Mouse (Mus musculus) adipose tissue, adult 10 weeks (tissue): Measurements from ENCODE around the gene Utf1. TPM values are rescaled to one million over a fixed set of nuclear protein-coding genes. Genes with fewer than 3 reads are reported as not detected.

ENCODE experiments used
- polyA plus RNA-seq: library from polyadenylated mRNA; stranded (reverse); fragments of 350-450 nt; fragmentation: Illumina TruSeq; extraction: RNeasy Lipid Tissue Mini Kit (QIAGEN cat#74804); gene quantifications from one replicate; pipeline ENCODE4 v1.2.3, GENCODE M21; 2014; ENCODE audit warnings: low read depth, low replicate concordance

Gene Utf1
- not detected for polyA plus RNA-seq

GRCm38 (mm10) chr7:139943674-139944281, at the start of gene Utf1:
Gene Utf1 (plus strand): TSS chr7:139943789.

DNA sequence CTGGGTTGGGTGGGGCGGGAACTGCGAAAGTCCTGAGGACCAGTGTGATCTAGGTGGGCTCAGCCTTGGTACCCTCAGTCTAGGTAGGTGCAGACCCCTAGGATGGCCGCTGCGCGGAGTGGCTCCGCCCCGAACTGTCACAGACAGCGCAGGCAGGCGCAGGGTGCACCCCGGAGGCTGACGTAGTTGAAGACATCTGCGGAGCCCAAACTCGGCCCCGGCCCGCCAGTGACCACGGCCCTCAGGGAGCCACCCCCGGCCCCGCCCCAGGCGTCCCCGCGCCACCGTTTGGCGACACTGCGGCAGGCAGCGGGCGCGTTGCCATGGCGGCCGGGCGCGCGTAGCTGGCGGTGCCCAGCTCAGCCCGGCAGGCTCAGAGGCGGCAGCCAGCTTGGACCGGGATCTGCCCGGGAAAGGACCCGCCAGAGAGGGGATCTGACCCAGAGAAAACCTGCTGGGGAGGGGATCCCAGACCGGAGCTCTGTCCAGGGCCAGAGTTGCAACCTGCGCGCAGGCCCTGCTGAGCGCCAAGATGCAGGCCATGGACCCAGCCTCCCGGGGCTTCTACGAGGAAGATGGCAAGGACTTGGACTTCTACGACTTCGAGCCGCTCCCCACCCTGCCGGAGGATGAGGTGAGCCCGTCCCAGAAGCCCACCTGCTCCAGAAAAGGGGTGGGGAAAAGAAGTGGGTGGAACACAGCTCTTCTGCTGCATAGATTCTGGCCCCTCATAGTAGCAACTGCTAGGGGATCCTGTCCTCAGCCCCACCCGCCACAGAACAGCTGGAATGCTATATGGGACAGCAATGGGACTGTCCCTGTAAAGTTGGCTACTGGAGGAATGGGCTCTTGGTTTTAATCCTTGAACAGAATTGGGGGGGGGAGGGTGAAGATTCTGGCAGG, 48.7 kb upstream of the Utf1 start, which contains the start of gene Kndc1:
Gene Kndc1 (plus strand): TSS at position 42 of the 903 bp plus-strand sequence.

DNA sequence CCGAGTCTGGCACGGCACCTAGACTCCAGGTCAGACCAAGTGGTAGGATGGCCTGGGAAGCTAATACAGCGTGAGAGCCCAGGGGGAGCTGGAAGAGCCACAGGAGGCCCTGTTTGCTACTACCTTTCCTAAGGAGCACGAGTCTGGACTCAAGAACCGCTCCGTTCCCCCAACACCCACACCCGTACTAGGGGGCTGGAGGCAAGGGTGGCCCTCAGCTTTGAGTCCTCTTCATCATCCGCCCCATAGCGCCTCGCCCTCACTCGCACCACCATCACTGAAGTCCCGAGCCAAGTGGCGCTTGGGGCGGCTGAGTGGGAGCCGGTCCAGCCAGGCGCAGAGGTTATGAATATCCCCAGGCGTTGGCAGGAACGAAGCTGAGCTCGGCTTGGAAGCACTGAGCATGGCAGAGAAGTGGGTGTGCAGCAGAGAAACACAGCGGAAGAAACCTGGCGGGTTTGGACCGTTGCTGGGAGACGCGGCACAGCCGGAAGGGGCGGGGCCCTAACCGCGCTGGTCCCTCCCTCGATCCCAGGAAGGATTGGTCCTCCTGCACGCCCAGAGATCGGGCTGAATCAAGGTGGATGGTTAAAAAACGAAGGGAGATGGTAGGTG, 34.8 kb downstream of the Utf1 start, which contains the start of gene 6430531B16Rik:
Gene 6430531B16Rik (minus strand): TSS at position 478 of the 615 bp plus-strand sequence.

GRCm38 (mm10) chr7:139992406-139992805, 48.8 kb downstream of the Utf1 start, which contains the start of gene Adam8:
Gene Adam8 (minus strand): TSS chr7:139992562.

Other genes starting within 250 kb of the Utf1 start
- gene Adgra1, start 109.6 kb upstream of the Utf1 start, polyA plus RNA-seq = 0.35 TPM
- gene Kndc1, start 49.1 kb upstream of the Utf1 start, polyA plus RNA-seq = 2.4 TPM
- 2.7 TPM for gene 6430531B16Rik, start 35.0 kb downstream of the Utf1 start, polyA plus RNA-seq
- gene Adam8, start 48.8 kb downstream of the Utf1 start, polyA plus RNA-seq = 6.7 TPM
- 16.0 TPM for gene Zfp511, start 92.6 kb downstream of the Utf1 start, polyA plus RNA-seq
- 19.4 TPM for gene Tubgcp2, start 92.9 kb downstream of the Utf1 start, polyA plus RNA-seq
- not detected for gene Msx3, start 105.3 kb downstream of the Utf1 start, polyA plus RNA-seq
- gene Caly, start 138.8 kb downstream of the Utf1 start, polyA plus RNA-seq = 0.79 TPM
- not detected for gene Prap1, start 149.6 kb downstream of the Utf1 start, polyA plus RNA-seq
- gene Fuom, start 158.7 kb downstream of the Utf1 start, polyA plus RNA-seq = 20.9 TPM
- gene Paox, start 172.0 kb downstream of the Utf1 start, polyA plus RNA-seq = 14.7 TPM
- gene Echs1, start 172.7 kb downstream of the Utf1 start, polyA plus RNA-seq = 181 TPM
- 26.6 TPM for gene Mtg1, start 193.8 kb downstream of the Utf1 start, polyA plus RNA-seq
- 0.56 TPM for gene Sprn, start 211.1 kb downstream of the Utf1 start, polyA plus RNA-seq
- not detected for gene Olfr522, start 221.0 kb downstream of the Utf1 start, polyA plus RNA-seq
- gene Olfr523, start 229.4 kb downstream of the Utf1 start, polyA plus RNA-seq = not detected